Mouse (Mus musculus) ovary, adult 2 months (tissue): ENCODE measurements around the gene Hk3. TPM values are rescaled to one million over a fixed set of nuclear protein-coding genes. Genes with fewer than 3 reads are reported as not detected.

ENCODE experiments used
- polyA plus RNA-seq: library from polyadenylated mRNA; depleted of rRNA; stranded (reverse); fragments of >200 nt; gene quantifications from 2 replicates; pipeline ENCODE4 v1.2.3, GENCODE M21; 2012; rRNA removed

The Hk3 gene
- 3.6 and 4.2 TPM in 2 replicates for polyA plus RNA-seq

DNA sequence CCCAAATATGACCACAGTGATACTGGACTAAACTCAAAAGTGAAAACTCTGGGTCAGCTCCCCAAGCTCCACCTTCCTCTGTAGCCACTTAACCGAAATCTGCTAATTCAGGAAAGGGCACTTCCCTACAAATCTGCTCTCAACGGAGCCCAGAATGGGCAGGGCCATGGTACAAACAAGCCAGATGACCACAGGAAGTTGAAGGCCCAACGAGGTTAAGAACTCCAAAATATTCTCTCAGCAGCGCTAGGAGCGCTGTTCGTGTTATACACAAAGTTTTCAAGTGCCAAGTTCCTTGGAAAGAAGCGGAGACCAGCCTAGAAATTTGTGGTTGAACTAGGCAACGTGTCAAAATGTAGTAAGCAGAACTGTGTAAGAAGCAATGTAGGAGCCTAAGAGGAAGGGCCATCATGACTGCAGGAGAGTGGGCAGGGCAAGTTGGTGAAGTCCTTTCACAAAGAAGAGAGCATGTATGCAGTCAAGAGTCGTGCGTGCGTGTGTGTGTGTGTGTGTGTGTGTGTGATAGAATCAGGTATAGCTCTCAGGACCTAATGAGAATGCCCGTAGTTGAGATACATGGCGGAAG is at the start of gene Hk3:
Gene Hk3 (minus strand): TSS at position 192 of the 586 bp plus-strand sequence.

Other genes starting within 250 kb of the Hk3 start
- 19.3 and 22.6 TPM in 2 replicates for gene Eif4e1b, start 237.4 kb downstream of the Hk3 start, polyA plus RNA-seq
- gene Tspan17, start 232.0 kb downstream of the Hk3 start, polyA plus RNA-seq = 16.9 and 18.2 TPM in 2 replicates
- gene Unc5a, start 72.0 kb downstream of the Hk3 start, polyA plus RNA-seq = 5.5 and 7.9 TPM in 2 replicates
- 2.4 and 3.2 TPM in 2 replicates for gene Uimc1, start 78.9 kb upstream of the Hk3 start, polyA plus RNA-seq
- gene Zfp346, start 83.9 kb upstream of the Hk3 start, polyA plus RNA-seq = 21.1 and 25.1 TPM in 2 replicates
- gene Gm17617, start 112.2 kb upstream of the Hk3 start, polyA plus RNA-seq = not detected in 2 replicates
- 13.0 and 15.3 TPM in 2 replicates for gene Fgfr4, start 131.3 kb upstream of the Hk3 start, polyA plus RNA-seq
- gene Nsd1, start 188.4 kb upstream of the Hk3 start, polyA plus RNA-seq = 20.2 and 25.4 TPM in 2 replicates